Mouse (Mus musculus) limb, embryonic 13.5 days (tissue): ENCODE results near the gene Ddah2. TPM values are rescaled to one million over a fixed set of nuclear protein-coding genes. Genes with fewer than 3 reads are reported as not detected.
A peak's percentile ranks its signal among the peaks of the same experiment; 100 is the strongest.

Experiments used
- ATAC-seq: fragments of 200-750 bp; cut with Nextera tagmentation; 2 replicates; pipeline ENCODE4 v1.8.0; 2017; ENCODE audit warnings: low read depth, moderate number of reproducible peaks, moderate TSS enrichment; ENCODE audit not compliant: low FRiP score
- H3K27ac ChIP-seq: fragments of 300-500 bp; sonication (generic); 2 replicates; pipeline ENCODE4 v1.5.1; 2015; ENCODE audit warnings: inconsistent platforms, mild to moderate bottlenecking, moderate library complexity
- H3K27me3 ChIP-seq: fragments of 300-500 bp; sonication (generic); 2 replicates; pipeline ENCODE4 v1.6.1; 2015; ENCODE audit warnings: mild to moderate bottlenecking, inconsistent platforms
- H3K36me3 ChIP-seq: fragments of 300-500 bp; sonication (generic); 2 replicates; pipeline ENCODE4 v1.6.1; 2015; ENCODE audit warnings: inconsistent platforms, mild to moderate bottlenecking, moderate library complexity
- H3K4me1 ChIP-seq: fragments of 300-500 bp; sonication (generic); 2 replicates; pipeline ENCODE4 v1.6.1; 2015; ENCODE audit warnings: inconsistent platforms
- H3K4me2 ChIP-seq: fragments of 300-500 bp; sonication (generic); replicated peaks from 2 replicates; pipeline ENCODE4 v1.6.1; 2015; ENCODE audit warnings: inconsistent platforms, mild to moderate bottlenecking, moderate library complexity
- H3K4me3 ChIP-seq: fragments of 300-500 bp; sonication (generic); 2 replicates; pipeline ENCODE4 v1.5.1; 2015; ENCODE audit warnings: moderate library complexity, mild to moderate bottlenecking, inconsistent platforms
- H3K9ac ChIP-seq: fragments of 300-500 bp; sonication (generic); 2 replicates; pipeline ENCODE4 v1.6.1; 2015; ENCODE audit warnings: mild to moderate bottlenecking, inconsistent platforms
- H3K9me3 ChIP-seq: fragments of 300-500 bp; sonication (generic); 2 replicates; pipeline ENCODE4 v1.6.1; 2016; ENCODE audit warnings: inconsistent platforms
- WGBS: fragments of 180-500 bp; shearing (Covaris S2); methylation state at CpG from one replicate; pipeline ENCODE4 v1.1.7; 2015; 5-methylcytosine and 5-hydroxymethylcytosine counted together
- polyA plus RNA-seq: library from polyadenylated mRNA; unstranded; fragments of >200 nt; fragmentation: Nextera tagmentation; extraction: Ambion mirVana; gene quantifications from 2 replicates; pipeline ENCODE4 v1.2.1, GENCODE M21; 2015

The Ddah2 gene
- polyA plus RNA-seq, 1 experiment from 2014 or later: 423 TPM

- Histone ChIP-seq H3K27me3 (peaks cover 13% of the 10 kb centered on the region; the same call in 1 of the 2 replicates), H3K4me2 (0 out of 2 replicates have a peak overlapping the region, but pooled peaks have one; percentile 16), H3K36me3 (no peaks in the 10 kb centered on the region), H3K27ac (no peak overlapping the region), H3K9ac (peak overlapping the region; percentile 45; the same call in 1 of the 2 replicates), H3K4me1 (peaks cover 26% of the 10 kb centered on the region), H3K4me3 (no peak overlapping the region), H3K9me3 (no peaks in the 10 kb centered on the region; the same call in 1 of the 2 replicates)
- WGBS: 30% methylated on average over 17 of the region's 17 CpGs
- ATAC-seq: no peak
Observed at GRCm38 (mm10) chr17:35074097-35074496, 15.3 kb downstream of the Ddah2 start.

GRCm38 (mm10) chr17:35076507-35077176 lies 17.8 kb downstream of the Ddah2 start, which contains the start of gene Ly6g6e:
TSS of gene Ly6g6e (plus strand) at chr17:35076902.
- no peak within 1 kb of the TSS for H3K4me3 ChIP-seq
- no peak for ATAC-seq
- H3K27ac ChIP-seq: no peak within 1 kb of the TSS
- peaks cover 11% of the 10 kb centered on the region; the same call in 1 of the 2 replicates for H3K27me3 ChIP-seq
- WGBS: 19% methylated on average over 10 of the region's 10 CpGs
- no peaks in the 10 kb centered on the region; the same call in 1 of the 2 replicates for H3K9me3 ChIP-seq
- no peaks in the 10 kb centered on the region for H3K36me3 ChIP-seq
- peak within 1 kb of the TSS; percentile 41 for H3K4me2 ChIP-seq
- peaks cover 26% of the 10 kb centered on the region for H3K4me1 ChIP-seq
- peak within 1 kb of the TSS; percentile 43; the same call in 1 of the 2 replicates for H3K9ac ChIP-seq

GRCm38 (mm10) chr17:35077285-35077684 lies 18.4 kb downstream of the Ddah2 start:
- no peak overlapping the region for H3K9ac ChIP-seq
- H3K27ac ChIP-seq: no peak overlapping the region
- no peak for ATAC-seq
- 29% methylated on average over 2 of the region's 2 CpGs for WGBS
- H3K9me3 ChIP-seq: no peaks in the 10 kb centered on the region; the same call in 1 of the 2 replicates
- no peaks in the 10 kb centered on the region for H3K36me3 ChIP-seq
- H3K27me3 ChIP-seq: peaks cover 11% of the 10 kb centered on the region; the same call in 1 of the 2 replicates
- H3K4me3 ChIP-seq: no peak overlapping the region
- peaks cover 26% of the 10 kb centered on the region for H3K4me1 ChIP-seq
- H3K4me2 ChIP-seq: peak overlapping the region; percentile 41

- H3K27me3 ChIP-seq: peaks cover 11% of the 10 kb centered on the region; the same call in 1 of the 2 replicates
- no peaks in the 10 kb centered on the region; the same call in 1 of the 2 replicates for H3K9me3 ChIP-seq
- H3K36me3 ChIP-seq: no peaks in the 10 kb centered on the region
- no peak within 1 kb of the TSS for H3K27ac ChIP-seq
- WGBS: 15% methylated on average over 14 of the region's 14 CpGs
- H3K9ac ChIP-seq: peak within 1 kb of the TSS; percentile 43; the same call in 1 of the 2 replicates
- no peak within 1 kb of the TSS for H3K4me3 ChIP-seq
- peak within 1 kb of the TSS; percentile 41 for H3K4me2 ChIP-seq
- ATAC-seq: no peak
- H3K4me1 ChIP-seq: peaks cover 26% of the 10 kb centered on the region
Observed at GRCm38 (mm10) chr17:35077786-35078233, 19.0 kb downstream of the Ddah2 start, which contains the start of gene Ly6g6d. TSS of gene Ly6g6d (minus strand) at chr17:35078065.

- no peaks in the 10 kb centered on the region; the same call in 1 of the 2 replicates for H3K9me3 ChIP-seq
- no peak overlapping the region for H3K4me2 ChIP-seq
- H3K4me1 ChIP-seq: peaks cover 18% of the 10 kb centered on the region
- 74% methylated on average over 9 of the region's 9 CpGs for WGBS
- H3K27ac ChIP-seq: no peak overlapping the region
- no peaks in the 10 kb centered on the region for H3K36me3 ChIP-seq
- no peak for ATAC-seq
- no peak overlapping the region for H3K4me3 ChIP-seq
- H3K27me3 ChIP-seq: peaks cover 11% of the 10 kb centered on the region; the same call in 1 of the 2 replicates
- 0 out of 2 replicates have a peak overlapping the region, but pooled peaks have one; percentile 4 for H3K9ac ChIP-seq
Observed at GRCm38 (mm10) chr17:35079778-35080177, 20.9 kb downstream of the Ddah2 start.

GRCm38 (mm10) chr17:35080248-35080647 lies 21.4 kb downstream of the Ddah2 start:
- peaks cover 18% of the 10 kb centered on the region for H3K4me1 ChIP-seq
- ATAC-seq: no peak
- WGBS: 39% methylated on average over 6 of the region's 6 CpGs

GRCm38 (mm10) chr17:35080710-35081109 lies 21.9 kb downstream of the Ddah2 start:
- H3K36me3 ChIP-seq: no peaks in the 10 kb centered on the region
- no peak overlapping the region for H3K27ac ChIP-seq
- no peak overlapping the region for H3K9ac ChIP-seq
- 87% methylated on average over 4 of the region's 4 CpGs for WGBS
- peaks cover 11% of the 10 kb centered on the region; the same call in 1 of the 2 replicates for H3K27me3 ChIP-seq
- no peak for ATAC-seq
- H3K4me2 ChIP-seq: no peak overlapping the region
- H3K4me1 ChIP-seq: peaks cover 18% of the 10 kb centered on the region
- no peaks in the 10 kb centered on the region; the same call in 1 of the 2 replicates for H3K9me3 ChIP-seq
- no peak overlapping the region for H3K4me3 ChIP-seq

More at GRCm38 (mm10) chr17:35080248-35080647, 21.4 kb downstream of the Ddah2 start:
- Histone ChIP-seq H3K4me3 (no peak overlapping the region), H3K27me3 (peaks cover 11% of the 10 kb centered on the region; the same call in 1 of the 2 replicates), H3K9me3 (no peaks in the 10 kb centered on the region; the same call in 1 of the 2 replicates), H3K36me3 (no peaks in the 10 kb centered on the region), H3K27ac (no peak overlapping the region), H3K4me2 (no peak overlapping the region), H3K9ac (0 out of 2 replicates have a peak overlapping the region, but pooled peaks have one; percentile 4)

GRCm38 (mm10) chr17:35082841-35083576 lies 24.2 kb downstream of the Ddah2 start:
- Histone ChIP-seq H3K36me3 (no peaks in the 10 kb centered on the region), H3K9ac (no peak overlapping the region), H3K4me2 (no peak overlapping the region), H3K27ac (no peak overlapping the region), H3K27me3 (0 out of 2 replicates have a peak, but pooled peaks cover 5% of the 10 kb centered on the region), H3K4me3 (no peak overlapping the region), H3K9me3 (no peaks in the 10 kb centered on the region), H3K4me1 (0 out of 2 replicates have a peak, but pooled peaks cover 1% of the 10 kb centered on the region)
- 80% methylated on average over 16 of the region's 16 CpGs for WGBS
- ATAC-seq: no peak

- Histone ChIP-seq H3K4me1 (no peaks in the 10 kb centered on the region), H3K27ac (no peak overlapping the region), H3K9me3 (no peaks in the 10 kb centered on the region), H3K4me3 (no peak overlapping the region), H3K27me3 (0 out of 2 replicates have a peak, but pooled peaks cover 1% of the 10 kb centered on the region), H3K4me2 (no peak overlapping the region), H3K36me3 (no peaks in the 10 kb centered on the region), H3K9ac (no peak overlapping the region)
- no peak for ATAC-seq
- 68% methylated on average over 3 of the region's 3 CpGs for WGBS
Observed at GRCm38 (mm10) chr17:35083929-35084497, 25.2 kb downstream of the Ddah2 start.

GRCm38 (mm10) chr17:35085208-35085865 lies 26.5 kb downstream of the Ddah2 start, which contains the start of gene Ly6g6f:
TSS of gene Ly6g6f (minus strand) at chr17:35085610.
- 77% methylated on average over 7 of the region's 7 CpGs for WGBS
- Histone ChIP-seq H3K27me3 (no peaks in the 10 kb centered on the region), H3K4me1 (peaks cover 5% of the 10 kb centered on the region), H3K27ac (no peak within 1 kb of the TSS), H3K36me3 (no peaks in the 10 kb centered on the region; the same call in 1 of the 2 replicates), H3K9ac (peak within 1 kb of the TSS; percentile 43; the same call in 1 of the 2 replicates), H3K4me2 (no peak within 1 kb of the TSS), H3K4me3 (no peak within 1 kb of the TSS), H3K9me3 (no peaks in the 10 kb centered on the region)
- no peak for ATAC-seq

- Histone ChIP-seq H3K9me3 (no peaks in the 10 kb centered on the region), H3K27me3 (no peaks in the 10 kb centered on the region), H3K4me2 (no peak overlapping the region), H3K4me3 (no peak overlapping the region), H3K9ac (no peak overlapping the region), H3K36me3 (peaks cover 22% of the 10 kb centered on the region), H3K27ac (no peak overlapping the region), H3K4me1 (peaks cover 9% of the 10 kb centered on the region)
- ATAC-seq: no peak
- WGBS: 42% methylated on average over 2 of the region's 2 CpGs
Observed at GRCm38 (mm10) chr17:35088151-35088550, 29.3 kb downstream of the Ddah2 start.
